Mouse (Mus musculus): ENCODE results near the gene Hcn3.

The Hcn3 gene

DNA sequence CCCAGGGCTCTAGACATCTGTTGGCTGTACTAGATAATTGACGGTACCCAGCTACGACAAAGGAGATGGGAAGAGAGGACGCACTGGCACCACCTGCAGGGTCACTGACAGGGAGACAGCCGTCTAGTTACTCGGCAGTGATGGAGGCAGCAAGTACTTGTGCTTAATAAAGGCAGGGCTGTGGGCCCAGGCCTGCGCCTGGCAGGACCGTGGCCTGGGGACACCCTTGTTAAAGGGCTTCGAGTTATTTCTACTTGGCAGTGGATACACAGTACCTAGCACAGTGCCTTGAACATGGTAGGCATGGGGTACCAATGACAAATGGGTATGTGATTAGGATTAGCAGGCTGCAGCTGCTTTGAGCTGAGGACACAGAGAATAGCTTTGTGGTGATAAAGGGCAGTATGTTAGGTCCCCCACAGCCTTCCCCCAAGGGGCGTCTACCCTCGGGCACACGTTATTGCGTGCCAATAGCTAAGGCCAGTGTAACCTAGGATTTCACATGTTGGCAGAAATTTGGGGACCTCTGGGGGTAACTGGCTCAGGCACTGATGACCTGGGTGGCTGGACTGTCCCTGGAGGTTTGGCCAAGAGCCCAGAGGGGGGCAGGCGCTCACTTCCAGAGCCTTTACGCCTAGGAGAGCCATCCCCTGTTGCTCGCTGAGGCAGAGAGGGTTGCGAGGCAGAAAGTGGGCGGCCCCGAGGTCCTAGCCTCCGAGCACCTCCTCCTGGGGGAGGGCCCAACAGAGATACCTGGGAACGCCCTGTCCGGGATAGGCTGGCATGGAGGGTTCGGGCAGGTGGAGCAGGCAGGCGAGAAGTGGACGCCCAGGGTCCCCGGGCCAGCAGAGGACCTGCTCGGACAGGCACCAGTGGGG is 12.7 kb downstream of the Hcn3 start:
- DNase-seq (ENCODE audit: low spot score) = no peak

- DNase-seq (ENCODE audit: low spot score) = no peak
Measured at GRCm38 (mm10) chr3:89145566-89145965, 14.4 kb downstream of the Hcn3 start.

- DNase-seq (ENCODE audit: low spot score) = no peak
Measured at GRCm38 (mm10) chr3:89144821-89145220, 15.2 kb downstream of the Hcn3 start.

- no peak for DNase-seq (ENCODE audit: low spot score)
Measured at GRCm38 (mm10) chr3:89136365-89136764, 23.6 kb downstream of the Hcn3 start.

- DNase-seq (ENCODE audit: low spot score) = no peak
Measured at GRCm38 (mm10) chr3:89135958-89136357, 24.0 kb downstream of the Hcn3 start, which contains the start of gene Pklr. Gene Pklr, plus strand, starts transcription at chr3:89136142.

GRCm38 (mm10) chr3:89133752-89134151 is 26.2 kb downstream of the Hcn3 start:
- DNase-seq (ENCODE audit: low spot score) = no peak

- DNase-seq (ENCODE audit: low spot score) = no peak
Measured at GRCm38 (mm10) chr3:89133063-89133450, 26.9 kb downstream of the Hcn3 start.

DNA sequence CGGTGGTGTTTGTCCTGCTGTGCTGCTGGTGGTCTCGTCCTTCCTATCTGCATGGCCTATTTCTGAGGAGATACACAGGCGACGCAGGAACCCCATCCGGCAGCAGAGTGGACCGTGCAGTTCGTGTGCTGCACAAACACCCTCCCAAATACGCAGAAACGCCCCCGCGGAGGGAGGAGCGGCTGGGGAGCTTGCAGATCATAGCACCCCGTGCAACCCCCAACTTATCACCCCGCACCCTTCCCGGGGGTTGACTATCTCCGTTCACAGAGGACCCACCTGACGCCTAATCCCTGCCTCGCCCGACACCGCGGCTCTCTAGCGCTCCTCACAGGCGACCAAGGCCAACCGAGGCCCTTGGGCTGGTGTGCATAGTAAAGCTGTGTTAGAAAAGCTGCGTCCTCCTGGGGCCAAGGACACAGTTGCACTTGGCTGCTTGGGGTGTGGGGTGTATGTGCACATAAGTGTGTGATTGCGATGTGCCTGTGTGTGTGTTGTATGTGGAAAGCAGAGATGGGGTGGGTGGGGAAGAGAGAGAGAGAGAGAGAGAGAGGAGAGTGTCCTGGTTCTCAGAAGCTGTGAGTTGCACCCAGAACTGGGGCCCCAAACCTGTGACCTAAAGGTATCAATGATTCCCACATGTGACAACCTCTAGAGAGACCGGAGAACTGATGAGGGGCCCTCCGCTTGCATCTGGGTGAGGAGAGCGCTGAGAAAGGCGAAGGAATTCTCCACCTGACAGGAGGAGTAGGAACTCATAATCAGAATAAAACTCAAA is 27.5 kb downstream of the Hcn3 start:
- no peak for DNase-seq (ENCODE audit: low spot score)

DNA sequence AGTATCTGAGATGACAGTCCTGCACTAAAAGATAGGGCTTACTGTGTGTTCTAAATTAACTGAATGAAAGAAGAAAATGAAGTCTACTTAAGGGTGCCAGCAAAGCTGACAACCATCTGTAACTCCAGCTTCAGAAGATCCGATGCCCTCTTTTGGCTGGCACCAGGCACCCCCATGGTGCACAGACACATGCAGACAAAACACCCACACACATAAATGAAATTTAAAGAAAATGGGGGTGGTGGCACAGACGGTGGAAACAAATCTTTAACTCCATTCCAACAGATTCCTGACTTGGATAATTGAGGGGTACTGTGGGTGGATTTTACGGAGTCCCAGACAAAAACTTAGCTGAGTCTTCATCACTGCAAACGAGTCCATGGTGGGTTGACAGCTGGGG is 28.2 kb downstream of the Hcn3 start:
- peak; percentile 37 for DNase-seq (ENCODE audit: low spot score)

- no peak for DNase-seq (ENCODE audit: low spot score)
Measured at GRCm38 (mm10) chr3:89129908-89130307, 30.1 kb downstream of the Hcn3 start.

DNA sequence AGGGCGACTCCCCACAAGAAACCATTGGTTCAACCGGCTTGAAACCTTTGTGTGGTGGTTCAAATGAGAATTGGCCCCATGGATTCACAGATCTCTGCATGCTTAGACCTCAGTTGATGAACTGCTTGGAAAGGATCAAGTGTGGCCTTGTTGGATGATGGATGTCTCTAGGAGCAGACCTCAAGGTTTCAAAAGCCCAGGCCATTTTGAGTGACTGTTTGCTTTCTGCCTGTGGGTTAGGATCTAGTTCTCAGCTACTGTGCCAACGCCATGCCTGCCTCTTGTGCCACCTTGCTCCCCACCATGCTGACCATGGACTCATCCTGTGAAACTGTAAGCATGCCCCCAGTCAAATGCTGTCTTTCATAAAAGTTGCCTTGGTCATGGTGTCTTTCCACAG is 34.0 kb downstream of the Hcn3 start:
- no peak for DNase-seq (ENCODE audit: low spot score)

GRCm38 (mm10) chr3:89124241-89124640 is 35.8 kb downstream of the Hcn3 start:
- DNase-seq (ENCODE audit: low spot score) = no peak

DNA sequence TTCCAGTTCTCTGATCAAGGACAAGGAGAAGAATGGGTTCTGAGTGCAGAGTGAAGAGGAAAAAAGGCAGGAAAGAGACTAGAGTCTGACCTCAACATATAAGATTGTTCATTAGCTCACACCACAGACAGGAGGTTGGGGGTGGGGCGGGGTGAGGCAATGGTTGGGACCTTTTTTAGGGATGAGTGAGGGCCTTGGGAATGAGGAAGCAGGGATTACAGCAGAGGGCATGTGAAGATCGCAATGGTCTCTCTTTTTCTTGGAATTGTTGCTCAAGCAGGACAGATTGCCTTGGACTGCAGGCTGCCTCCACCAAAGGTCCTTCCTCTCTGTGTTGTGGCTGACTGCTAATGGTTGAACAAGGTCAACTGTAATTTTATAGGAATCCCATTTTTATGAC is 36.7 kb downstream of the Hcn3 start:
- no peak for DNase-seq (ENCODE audit: low spot score)

DNA sequence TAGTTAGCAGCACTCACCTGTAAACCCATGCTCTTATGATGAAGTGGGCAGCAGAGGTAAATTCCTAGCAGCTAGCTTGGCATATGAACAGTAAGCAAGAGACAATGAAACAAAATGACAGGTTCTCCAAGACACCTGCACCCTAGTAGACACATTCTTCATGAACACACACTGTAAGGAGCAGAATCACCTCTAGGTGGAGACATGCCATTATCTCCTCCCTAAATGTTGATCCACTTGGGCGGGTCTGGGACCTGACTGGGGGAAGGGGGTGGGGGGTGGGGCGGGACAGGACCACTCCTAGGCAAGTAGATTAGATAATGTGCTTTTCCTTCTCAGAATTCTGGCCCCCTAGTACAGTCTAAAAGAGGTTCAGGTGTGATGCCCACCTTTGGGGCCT is 44.5 kb downstream of the Hcn3 start:
- DNase-seq (ENCODE audit: low spot score) = no peak

GRCm38 (mm10) chr3:89113058-89113457 is 46.9 kb downstream of the Hcn3 start:
- DNase-seq (ENCODE audit: low spot score) = no peak

DNA sequence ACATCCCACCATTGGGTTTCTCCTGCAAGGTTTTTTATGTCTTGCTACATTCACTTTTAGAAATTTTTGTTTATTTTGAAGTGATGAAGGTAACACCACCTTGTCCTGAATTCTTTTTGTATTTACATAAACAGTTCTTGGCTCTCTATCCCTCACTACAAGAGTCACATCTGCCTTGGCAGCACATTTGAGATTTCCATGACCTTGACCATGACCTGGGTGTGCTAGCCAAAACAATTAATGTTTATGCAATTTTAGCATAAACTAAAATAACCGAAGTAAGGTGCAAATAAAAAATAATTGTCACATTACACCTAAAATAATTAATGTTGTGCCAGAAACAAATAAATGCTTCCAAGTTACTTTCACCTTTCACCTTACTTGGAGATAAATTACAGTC is 51.9 kb downstream of the Hcn3 start:
- DNase-seq (ENCODE audit: low spot score) = no peak

DNA sequence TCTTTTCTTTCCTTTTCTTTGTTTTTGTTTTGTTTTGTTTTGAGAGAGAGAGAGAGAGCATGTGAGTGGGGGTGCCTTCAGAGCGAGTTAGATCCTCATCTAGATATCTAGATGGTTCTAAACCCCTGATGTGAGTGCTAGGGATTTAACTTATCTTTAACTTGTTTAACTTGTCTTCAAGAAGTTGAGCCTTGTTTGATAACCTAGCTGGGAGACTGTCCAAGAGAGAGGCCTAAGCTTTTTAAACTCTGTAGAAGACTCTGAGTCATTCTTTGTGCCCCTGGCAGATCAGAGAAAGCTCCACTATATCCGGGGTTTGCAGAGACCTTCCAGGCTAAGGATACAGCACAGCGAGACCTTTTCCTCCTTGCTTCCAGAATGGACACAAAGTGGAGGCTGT is 52.5 kb downstream of the Hcn3 start:
- DNase-seq (ENCODE audit: low spot score) = no peak

DNA sequence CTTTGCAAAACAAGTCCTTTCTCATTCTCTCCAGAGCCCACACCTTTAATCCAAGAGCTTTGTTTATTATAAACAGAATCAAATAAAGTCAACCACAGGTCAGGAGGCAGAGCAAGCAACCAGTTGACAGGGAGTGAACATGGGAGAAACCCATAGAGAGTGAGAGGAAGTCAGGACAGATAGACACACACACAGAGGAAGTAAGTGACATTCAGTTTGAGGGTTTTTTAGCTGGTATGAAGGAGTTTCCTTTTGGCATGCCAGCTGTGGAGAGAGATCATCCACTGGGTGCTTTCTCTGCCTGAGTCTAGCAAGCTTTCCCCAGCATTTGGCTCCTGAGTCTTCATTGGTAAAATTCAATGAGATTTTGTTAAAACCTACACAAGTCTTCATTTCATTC is 53.1 kb downstream of the Hcn3 start:
- DNase-seq (ENCODE audit: low spot score) = no peak

DNA sequence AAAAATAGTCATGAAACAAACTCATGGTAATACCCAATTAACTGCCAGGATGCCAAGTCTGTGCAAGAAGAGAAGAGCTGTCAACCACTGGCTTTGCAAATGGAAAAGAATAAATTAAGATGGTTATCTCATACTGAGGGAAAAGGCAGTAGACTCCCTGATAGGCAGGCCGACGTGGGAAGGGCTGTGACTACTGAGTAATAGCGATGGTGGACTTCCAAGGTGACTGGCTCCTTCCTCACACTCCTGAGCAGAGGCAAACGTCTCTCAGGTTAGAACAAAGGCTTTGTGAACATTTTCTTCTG is 56.8 kb downstream of the Hcn3 start:
- DNase-seq (ENCODE audit: low spot score) = no peak

- no peak for DNase-seq (ENCODE audit: low spot score)
Measured at GRCm38 (mm10) chr3:89102495-89103290, 57.3 kb downstream of the Hcn3 start.

DNA sequence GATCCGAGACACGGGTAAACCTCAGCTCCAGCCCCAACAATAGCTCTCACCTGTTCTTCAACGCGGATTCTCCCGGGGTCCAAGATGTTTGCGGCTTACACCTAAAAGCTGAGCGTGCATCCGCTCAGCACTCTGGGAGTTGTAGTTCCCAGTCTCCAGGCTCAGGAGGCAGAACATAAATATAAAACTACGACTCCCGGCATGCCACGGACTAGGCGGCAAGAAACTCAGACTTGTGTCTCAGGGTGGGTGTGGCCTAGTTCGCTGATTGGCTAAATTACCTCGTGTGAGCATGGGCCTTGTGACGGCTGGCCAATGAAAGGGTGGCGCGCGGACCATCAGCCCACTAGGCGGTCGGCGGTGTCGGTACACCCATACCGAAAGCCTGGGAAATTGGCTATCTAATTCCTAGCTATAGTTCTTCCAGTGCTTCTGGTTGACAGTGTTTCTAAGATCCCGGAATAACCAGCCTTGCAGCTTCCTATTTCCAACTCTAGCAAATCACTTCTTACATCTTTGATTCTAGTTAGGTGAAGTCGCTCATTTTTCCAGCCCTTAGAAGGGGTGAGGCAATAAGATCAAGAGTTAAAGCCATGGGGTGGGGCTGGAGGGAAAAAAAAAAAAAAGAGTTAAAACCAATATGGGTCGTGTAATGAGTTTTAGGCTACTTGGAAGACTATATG is 58.0 kb downstream of the Hcn3 start, which contains the start of gene Fdps:
Gene Fdps (minus strand): TSS at position 148 of the 683 bp plus-strand sequence.
- DNase-seq (ENCODE audit: low spot score) = peak; percentile 98

- no peak for DNase-seq (ENCODE audit: low spot score)
Measured at GRCm38 (mm10) chr3:89101459-89101811, 58.6 kb downstream of the Hcn3 start.
